ENCODE assay signal across 13 mouse cellular contexts in the genomic region with DNA sequence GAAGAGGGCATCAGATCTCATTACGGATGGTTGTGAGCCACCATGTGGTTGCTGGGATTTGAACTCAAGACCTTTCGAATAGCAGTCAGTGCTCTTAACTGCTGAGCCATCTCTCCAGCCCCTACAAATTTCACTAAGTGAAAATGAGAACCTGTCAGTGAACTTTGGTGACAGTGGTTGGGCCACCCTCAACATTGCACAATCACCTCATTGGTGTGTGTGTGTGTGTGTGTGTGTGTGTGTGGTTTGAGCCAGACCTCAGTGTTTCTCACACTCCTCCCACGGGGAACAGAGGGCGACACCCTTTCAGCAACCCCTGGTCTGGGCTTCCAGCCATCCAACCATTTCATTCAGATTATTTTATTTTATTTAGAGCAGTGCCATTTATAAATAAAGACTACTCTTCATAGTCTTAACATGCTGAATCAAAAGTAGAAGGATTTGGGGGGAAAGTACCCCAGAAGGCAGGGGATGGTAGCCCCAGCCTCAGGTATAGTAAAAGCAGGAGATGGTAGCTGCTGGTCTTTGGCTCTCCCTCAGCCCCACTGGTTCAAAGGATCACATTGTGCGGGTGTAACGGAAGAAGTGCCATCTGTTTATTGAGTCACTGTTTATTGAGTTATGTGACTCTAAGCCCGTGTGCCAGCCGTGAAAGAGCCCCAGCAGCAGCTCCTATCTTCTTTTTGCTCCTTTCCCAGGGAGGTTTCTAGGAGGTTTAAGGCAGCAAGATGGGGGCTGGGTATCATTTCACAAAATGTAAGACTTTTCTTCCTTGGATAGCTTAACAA. TPM values are rescaled to one million over a fixed set of nuclear protein-coding genes. Genes with fewer than 3 reads are reported as not detected.
DNase-seq lines count a peak whose midpoint lies in the region; ATAC-seq and TF ChIP-seq lines count a peak whose summit lies in the region.
"Had no signal": no experiment of that assay in that cellular context is flagged by ENCODE, and none has a peak within 500 bp of the region (broad histone marks: within the 10 kb centered on the region; RNA-seq: fewer than 3 reads in every experiment).

No protein-coding gene starts in this region.

- peaks cover 10% of the 10 kb centered on the region for H3K36me3 ChIP-seq in heart, embryonic 13.5 days
- H3K36me3 ChIP-seq in lung, embryonic 14.5 days (ENCODE audit: insufficient read depth): 0 out of 2 replicates have a peak, but pooled peaks cover 6% of the 10 kb centered on the region
- H3K36me3 ChIP-seq: midbrain, embryonic 13.5 days had no signal

- no peak overlapping the region for H3K4me3 ChIP-seq in heart, embryonic 13.5 days
- H3K4me3 ChIP-seq in lung, embryonic 14.5 days (ENCODE audit: low read depth, low read length): no peak overlapping the region
- H3K4me3 ChIP-seq: midbrain, embryonic 13.5 days had no signal

- peaks cover 24% of the 10 kb centered on the region for H3K4me1 ChIP-seq in heart, embryonic 13.5 days
- H3K4me1 ChIP-seq in lung, embryonic 14.5 days (ENCODE audit: insufficient read depth): peaks cover 13% of the 10 kb centered on the region; the same call in 1 of the 2 replicates
- H3K4me1 ChIP-seq: midbrain, embryonic 13.5 days had no signal

- no peak for TF ChIP-seq CTCF in lung, embryonic 14.5 days (IDR thresholded peaks at IDR 0.05; ENCODE audit: low read depth)

- no peak overlapping the region; the same call in 1 of the 2 replicates for H3K9ac ChIP-seq in heart, embryonic 13.5 days
- H3K9ac ChIP-seq in lung, embryonic 14.5 days: no peak overlapping the region
- H3K9ac ChIP-seq: midbrain, embryonic 13.5 days had no signal

- H3K27ac ChIP-seq in heart, embryonic 13.5 days (replicated peaks): peak overlapping the region; percentile 50
- H3K27ac ChIP-seq in lung, embryonic 14.5 days (ENCODE audit: low read depth): peak overlapping the region; percentile 86
- H3K27ac ChIP-seq: midbrain, embryonic 13.5 days had no signal

- ATAC-seq in heart, embryonic 13.5 days (ENCODE audit: extremely low read depth, insufficient number of reproducible peaks, low FRiP score, low TSS enrichment): no peak
- peak; percentile 75 for ATAC-seq in lung, embryonic 14.5 days (ENCODE audit: insufficient read depth)
- ATAC-seq: midbrain, embryonic 13.5 days; Patski had no signal

- WGBS in heart, embryonic 13.5 days: 58% methylated on average over 8 of the region's 8 CpGs
- 30% methylated on average over 8 of the region's 8 CpGs for WGBS in lung, embryonic 14.5 days

- DNase-seq in heart, adult 9 months (ENCODE audit: low spot score in 2 of 2): no peak
- DNase-seq in 416B (ENCODE audit: low read depth): peak; percentile 92
- DNase-seq in brain, adult 2 months (ENCODE audit: low read depth, low spot score): peak; percentile 77
- peak; percentile 76 for DNase-seq in lung, embryonic 14.5 days
- DNase-seq in ovary, adult 18-20 months (ENCODE audit: low spot score): no peak
- DNase-seq in gastrocnemius, adult 8-10 months (ENCODE audit: low spot score in 2 of 2): no peak
- DNase-seq in urinary bladder, postnatal 14 days (ENCODE audit: low spot score): no peak
- DNase-seq: gastrocnemius, postnatal 25 days had no signal

- H3K9me3 ChIP-seq in heart, embryonic 13.5 days: no peaks in the 10 kb centered on the region
- H3K9me3 ChIP-seq in lung, embryonic 14.5 days (ENCODE audit: low read depth, low read length): no peaks in the 10 kb centered on the region
- H3K9me3 ChIP-seq: midbrain, embryonic 13.5 days had no signal

- H3K4me2 ChIP-seq in heart, embryonic 13.5 days: no peak overlapping the region
- H3K4me2 ChIP-seq in lung, embryonic 14.5 days: peak overlapping the region; percentile 8
- H3K4me2 ChIP-seq: midbrain, embryonic 13.5 days had no signal

- no peaks in the 10 kb centered on the region for H3K27me3 ChIP-seq in heart, embryonic 13.5 days (replicated peaks)
- H3K27me3 ChIP-seq in lung, embryonic 14.5 days (ENCODE audit: insufficient read depth, low read length): no peaks in the 10 kb centered on the region
- H3K27me3 ChIP-seq: midbrain, embryonic 13.5 days; Patski had no signal

RNA-seq across cellular contexts. Expression of a gene that starts 2.5 kb away (rescaled TPM):
- not detected in 2 replicates for polyA plus RNA-seq in heart, embryonic 13.5 days (2015; fragmentation: Nextera tagmentation; extraction: Ambion mirVana)
- polyA plus RNA-seq in lung, embryonic 14.5 days (2014; fragmentation: Nextera tagmentation; extraction: Ambion mirVana): not detected in 2 replicates
- total RNA-seq in gastrocnemius, adult 8-10 months (2022): not detected
- total RNA-seq: gastrocnemius, postnatal 25 days had no signal
- polyA plus RNA-seq: large intestine, adult 2 months; midbrain, embryonic 13.5 days; Patski; spleen, adult 2 months had no signal

RNA-seq across cellular contexts. Expression of a gene that starts 22.3 kb away (rescaled TPM):
- 13.1 and 13.4 TPM in 2 replicates for polyA plus RNA-seq in heart, embryonic 13.5 days (2015; fragmentation: Nextera tagmentation; extraction: Ambion mirVana)
- 23.6 and 23.8 TPM in 2 replicates for polyA plus RNA-seq in lung, embryonic 14.5 days (2014; fragmentation: Nextera tagmentation; extraction: Ambion mirVana)
- total RNA-seq in gastrocnemius, adult 8-10 months (2022): 1 to 10 TPM; 3.6 to 4.8 (median 4.3) TPM

RNA-seq across cellular contexts. Expression of a gene that starts 27.6 kb away (rescaled TPM):
- polyA plus RNA-seq in heart, embryonic 13.5 days (2015; fragmentation: Nextera tagmentation; extraction: Ambion mirVana): 7.5 and 8.0 TPM in 2 replicates
- 14.9 TPM in 2 replicates for polyA plus RNA-seq in lung, embryonic 14.5 days (2014; fragmentation: Nextera tagmentation; extraction: Ambion mirVana)
- total RNA-seq in gastrocnemius, adult 8-10 months (2022): 10 to 100 TPM; 10.8 to 18.9 (median 12.1) TPM

Comparison
In these comparisons a context has a peak if more than half of its experiments do, and no peak if none do; other contexts are left out.
1. DNase-seq: peak in 416B (single experiment), brain, adult 2 months (single experiment) and lung, embryonic 14.5 days (single experiment); none in heart, adult 9 months (0 of 2), ovary, adult 18-20 months (single experiment), gastrocnemius, adult 8-10 months (0 of 2) and urinary bladder, postnatal 14 days (single experiment).